Mouse (Mus musculus) mature B cell (primary cell): ENCODE data around the gene Edn2.

Experiments
- in situ Hi-C: fragments of 300-500 bp; cut with MboI; formaldehyde crosslinking; loops from 2 replicates; pipeline ENCODE4 v1.14.3; 2019

Gene Edn2

GRCm38 (mm10) chr4:120161166-120161949 lies at the start of gene Edn2:
Gene Edn2 (plus strand): TSS chr4:120161206.
- in situ Hi-C loops, result no loop called here

GRCm38 (mm10) chr4:120115516-120115915 lies 45.5 kb upstream of the Edn2 start:
- in situ Hi-C loops, result loop anchor here (25.0 kb wide), 1 partner anchor 203 kb away; no protein-coding TSS in a partner anchor

- in situ Hi-C loops, result loop anchor here (25.0 kb wide), 1 partner anchor 204 kb away; no protein-coding TSS in a partner anchor
Observed at GRCm38 (mm10) chr4:120116312-120116711, 44.7 kb upstream of the Edn2 start.

GRCm38 (mm10) chr4:120120276-120120675 lies 40.7 kb upstream of the Edn2 start:
- in situ Hi-C loops, result loop anchor here (25.0 kb wide), 1 partner anchor 208 kb away; no protein-coding TSS in a partner anchor

- in situ Hi-C loops, result loop anchor here (25.0 kb wide), 1 partner anchor 212 kb away; no protein-coding TSS in a partner anchor
Observed at GRCm38 (mm10) chr4:120124656-120125055, 36.4 kb upstream of the Edn2 start.

GRCm38 (mm10) chr4:120126047-120126446 lies 35.0 kb upstream of the Edn2 start:
- in situ Hi-C loops, result no loop called here

- in situ Hi-C loops, result no loop called here
Observed at GRCm38 (mm10) chr4:120127333-120127732, 33.7 kb upstream of the Edn2 start.

- in situ Hi-C loops, result no loop called here
Observed at GRCm38 (mm10) chr4:120128033-120128432, 33.0 kb upstream of the Edn2 start.

GRCm38 (mm10) chr4:120129233-120129885 lies 31.6 kb upstream of the Edn2 start:
- in situ Hi-C loops, result no loop called here

- in situ Hi-C loops, result no loop called here
Observed at GRCm38 (mm10) chr4:120130926-120131325, 30.1 kb upstream of the Edn2 start.

- in situ Hi-C loops, result no loop called here
Observed at GRCm38 (mm10) chr4:120131441-120132220, 29.4 kb upstream of the Edn2 start.

- in situ Hi-C loops, result no loop called here
Observed at GRCm38 (mm10) chr4:120134223-120134622, 26.8 kb upstream of the Edn2 start.

GRCm38 (mm10) chr4:120141810-120142209 lies 19.2 kb upstream of the Edn2 start:
- in situ Hi-C loops, result no loop called here

GRCm38 (mm10) chr4:120142905-120143304 lies 18.1 kb upstream of the Edn2 start:
- in situ Hi-C loops, result no loop called here

- in situ Hi-C loops, result no loop called here
Observed at GRCm38 (mm10) chr4:120144343-120144742, 16.7 kb upstream of the Edn2 start.

- in situ Hi-C loops, result no loop called here
Observed at GRCm38 (mm10) chr4:120145931-120146330, 15.1 kb upstream of the Edn2 start.

- in situ Hi-C loops, result no loop called here
Observed at GRCm38 (mm10) chr4:120148291-120149141, 12.5 kb upstream of the Edn2 start.

GRCm38 (mm10) chr4:120149142-120149524 lies 11.9 kb upstream of the Edn2 start:
- in situ Hi-C loops, result no loop called here

- in situ Hi-C loops, result no loop called here
Observed at GRCm38 (mm10) chr4:120150345-120150920, 10.6 kb upstream of the Edn2 start.

GRCm38 (mm10) chr4:120151906-120152305 lies 9.1 kb upstream of the Edn2 start:
- in situ Hi-C loops, result no loop called here

- in situ Hi-C loops, result no loop called here
Observed at GRCm38 (mm10) chr4:120152648-120153047, 8.4 kb upstream of the Edn2 start.
